Mouse (Mus musculus): ENCODE measurements around the gene Fmo1.

- TF ChIP-seq CTCF (IDR thresholded peaks at IDR 0.05; ENCODE audit: low read depth, low read length) (no peak), POLR2A (IDR thresholded peaks at IDR 0.05; ENCODE audit: insufficient read depth, low read length) (no peak)
Observed at GRCm38 (mm10) chr1:162912085-162912484, 45.7 kb upstream of the Fmo1 start.

Data from ES-Bruce4 (cell line).